Mouse (Mus musculus): ENCODE measurements around the gene Dis3l2. TPM values are rescaled to one million over a fixed set of nuclear protein-coding genes. Genes with fewer than 3 reads are reported as not detected.

Gene Dis3l2
- polyA plus RNA-seq, 1 experiment from 2014 or later: 26.4 TPM

DNA sequence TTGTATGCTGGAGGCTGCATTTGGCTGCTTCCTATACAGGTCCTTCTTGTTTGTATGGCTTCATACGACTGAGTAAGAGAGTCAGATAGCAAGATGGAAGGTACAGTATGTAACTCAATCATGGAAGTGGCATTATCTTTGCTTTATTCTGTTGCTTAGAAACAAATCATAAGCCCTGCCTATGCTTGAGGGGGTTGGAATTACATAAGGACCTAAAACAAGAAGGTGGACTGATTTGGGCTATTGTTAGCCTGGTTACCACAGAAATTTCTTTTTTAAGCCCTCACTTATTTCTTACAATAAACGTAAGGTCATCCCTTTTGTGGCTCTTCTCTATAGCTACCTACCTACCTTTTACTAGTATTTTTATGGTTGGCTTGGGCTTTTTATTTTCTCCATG is 131.4 kb downstream of the Dis3l2 start:
- Histone ChIP-seq H3K27ac (ENCODE audit: low read length) (no peak overlapping the region), H3K9ac (replicated peaks; ENCODE audit: low read depth, low read length) (no peak overlapping the region), H3K4me2 (replicated peaks; ENCODE audit: low read depth, low read length) (no peak overlapping the region), H3K4me1 (ENCODE audit: control insufficient read depth, insufficient read depth, low read length) (no peaks in the 10 kb centered on the region), H3K27me3 (ENCODE audit: control insufficient read depth, insufficient read depth, low read length) (no peaks in the 10 kb centered on the region), H3K4me3 (ENCODE audit: low read depth, low read length) (no peak overlapping the region), H3K36me3 (ENCODE audit: control insufficient read depth, insufficient read depth, low read length) (no peaks in the 10 kb centered on the region; the same call in 1 of the 2 replicates), H3K9me3 (ENCODE audit: control insufficient read depth, low read depth, low read length) (no peaks in the 10 kb centered on the region)
- no peak for ATAC-seq (ENCODE audit: insufficient number of reproducible peaks, insufficient read depth, low FRiP score, low read depth)
- 72% methylated on average over 2 of the region's 2 CpGs for WGBS

DNA sequence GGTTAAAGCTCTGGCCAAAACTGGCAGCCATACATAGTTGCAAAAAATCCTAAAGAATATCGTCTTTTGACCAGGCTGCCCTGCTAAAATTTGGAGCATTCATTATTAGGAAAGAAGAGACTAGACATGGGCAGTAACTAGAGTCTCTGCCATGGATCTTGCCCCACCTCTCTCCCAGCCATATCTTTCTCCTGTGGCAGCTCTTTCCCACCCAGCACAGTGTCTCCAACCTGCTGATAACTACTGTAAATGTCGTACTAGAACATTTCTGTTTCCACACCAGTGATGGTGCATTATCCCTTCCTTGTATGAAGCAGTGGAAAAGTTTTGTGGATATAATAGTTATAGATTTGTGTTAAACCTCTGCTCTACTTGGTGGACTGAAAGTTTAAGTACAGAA is 147.1 kb downstream of the Dis3l2 start:
- no peaks in the 10 kb centered on the region for H3K4me1 ChIP-seq (ENCODE audit: control insufficient read depth, insufficient read depth, low read length)
- no peak overlapping the region for H3K9ac ChIP-seq (replicated peaks; ENCODE audit: low read depth, low read length)
- no peak overlapping the region for H3K27ac ChIP-seq (ENCODE audit: low read length)
- no peak overlapping the region for H3K4me3 ChIP-seq (ENCODE audit: low read depth, low read length)
- no peak overlapping the region for H3K4me2 ChIP-seq (replicated peaks; ENCODE audit: low read depth, low read length)
- 92% methylated on average over 2 of the region's 2 CpGs for WGBS
- no peaks in the 10 kb centered on the region for H3K27me3 ChIP-seq (ENCODE audit: control insufficient read depth, insufficient read depth, low read length)
- no peak for ATAC-seq (ENCODE audit: insufficient number of reproducible peaks, insufficient read depth, low FRiP score, low read depth)
- H3K9me3 ChIP-seq (ENCODE audit: control insufficient read depth, low read depth, low read length): no peaks in the 10 kb centered on the region
- H3K36me3 ChIP-seq (ENCODE audit: control insufficient read depth, insufficient read depth, low read length): no peaks in the 10 kb centered on the region

- 77% methylated on average over 1 of the region's 1 CpGs for WGBS
- no peak overlapping the region for H3K4me2 ChIP-seq (replicated peaks; ENCODE audit: low read depth, low read length)
- ATAC-seq (ENCODE audit: insufficient number of reproducible peaks, insufficient read depth, low FRiP score, low read depth): no peak
- H3K4me3 ChIP-seq (ENCODE audit: low read depth, low read length): no peak overlapping the region
- no peak overlapping the region for H3K9ac ChIP-seq (replicated peaks; ENCODE audit: low read depth, low read length)
- H3K36me3 ChIP-seq (ENCODE audit: control insufficient read depth, insufficient read depth, low read length): no peaks in the 10 kb centered on the region; the same call in 1 of the 2 replicates
- H3K4me1 ChIP-seq (ENCODE audit: control insufficient read depth, insufficient read depth, low read length): no peaks in the 10 kb centered on the region
- no peaks in the 10 kb centered on the region for H3K27me3 ChIP-seq (ENCODE audit: control insufficient read depth, insufficient read depth, low read length)
- H3K27ac ChIP-seq (ENCODE audit: low read length): no peak overlapping the region
- H3K9me3 ChIP-seq (ENCODE audit: control insufficient read depth, low read depth, low read length): no peaks in the 10 kb centered on the region
These were observed 155.3 kb downstream of the Dis3l2 start for GRCm38 (mm10) chr1:86858876-86859275.

DNA sequence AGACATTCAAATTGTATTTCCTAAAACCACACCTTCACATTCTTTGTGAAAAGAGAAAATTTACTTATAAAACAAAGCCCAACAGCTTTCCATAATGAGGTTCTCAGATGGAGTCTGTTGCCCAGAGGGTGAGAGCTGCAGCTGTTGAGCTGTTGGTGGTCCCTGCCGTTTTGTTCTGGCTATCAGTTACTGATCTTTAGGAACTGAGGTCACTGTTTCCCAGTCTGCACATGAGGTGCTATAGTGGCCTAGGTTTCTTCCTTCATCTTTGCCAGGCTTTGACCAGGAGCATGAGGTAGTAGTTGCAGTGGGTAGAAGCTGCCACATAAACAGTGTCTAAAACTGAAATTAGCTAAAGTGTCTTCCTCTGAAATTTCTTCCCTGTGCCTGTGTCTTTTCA is 155.8 kb downstream of the Dis3l2 start:
- Histone ChIP-seq H3K27ac (ENCODE audit: low read length) (no peak overlapping the region), H3K9me3 (ENCODE audit: control insufficient read depth, low read depth, low read length) (no peaks in the 10 kb centered on the region), H3K27me3 (ENCODE audit: control insufficient read depth, insufficient read depth, low read length) (no peaks in the 10 kb centered on the region), H3K9ac (replicated peaks; ENCODE audit: low read depth, low read length) (no peak overlapping the region), H3K36me3 (ENCODE audit: control insufficient read depth, insufficient read depth, low read length) (no peaks in the 10 kb centered on the region; the same call in 1 of the 2 replicates), H3K4me1 (ENCODE audit: control insufficient read depth, insufficient read depth, low read length) (no peaks in the 10 kb centered on the region), H3K4me2 (replicated peaks; ENCODE audit: low read depth, low read length) (no peak overlapping the region), H3K4me3 (ENCODE audit: low read depth, low read length) (no peak overlapping the region)
- 39% methylated on average over 1 of the region's 1 CpGs for WGBS
- ATAC-seq (ENCODE audit: insufficient number of reproducible peaks, insufficient read depth, low FRiP score, low read depth): no peak

GRCm38 (mm10) chr1:86873745-86874144 is 170.1 kb downstream of the Dis3l2 start:
- H3K27me3 ChIP-seq (ENCODE audit: control insufficient read depth, insufficient read depth, low read length): no peaks in the 10 kb centered on the region
- H3K36me3 ChIP-seq (ENCODE audit: control insufficient read depth, insufficient read depth, low read length): no peaks in the 10 kb centered on the region
- no peaks in the 10 kb centered on the region for H3K9me3 ChIP-seq (ENCODE audit: control insufficient read depth, low read depth, low read length)
- no peaks in the 10 kb centered on the region for H3K4me1 ChIP-seq (ENCODE audit: control insufficient read depth, insufficient read depth, low read length)
- H3K27ac ChIP-seq (ENCODE audit: low read length): no peak overlapping the region
- no peak overlapping the region for H3K4me2 ChIP-seq (replicated peaks; ENCODE audit: low read depth, low read length)
- no peak for ATAC-seq (ENCODE audit: insufficient number of reproducible peaks, insufficient read depth, low FRiP score, low read depth)
- no peak overlapping the region for H3K9ac ChIP-seq (replicated peaks; ENCODE audit: low read depth, low read length)
- WGBS: 42% methylated on average over 2 of the region's 2 CpGs
- H3K4me3 ChIP-seq (ENCODE audit: low read depth, low read length): no peak overlapping the region

- no peak overlapping the region for H3K27ac ChIP-seq (ENCODE audit: low read length)
- no peak for ATAC-seq (ENCODE audit: insufficient number of reproducible peaks, insufficient read depth, low FRiP score, low read depth)
- H3K4me3 ChIP-seq (ENCODE audit: low read depth, low read length): no peak overlapping the region
- H3K27me3 ChIP-seq (ENCODE audit: control insufficient read depth, insufficient read depth, low read length): no peaks in the 10 kb centered on the region
- H3K4me2 ChIP-seq (replicated peaks; ENCODE audit: low read depth, low read length): no peak overlapping the region
- H3K36me3 ChIP-seq (ENCODE audit: control insufficient read depth, insufficient read depth, low read length): no peaks in the 10 kb centered on the region
- no peak overlapping the region for H3K9ac ChIP-seq (replicated peaks; ENCODE audit: low read depth, low read length)
- no peaks in the 10 kb centered on the region for H3K4me1 ChIP-seq (ENCODE audit: control insufficient read depth, insufficient read depth, low read length)
- H3K9me3 ChIP-seq (ENCODE audit: control insufficient read depth, low read depth, low read length): no peaks in the 10 kb centered on the region
These were observed 175.1 kb downstream of the Dis3l2 start for GRCm38 (mm10) chr1:86878743-86879142.

GRCm38 (mm10) chr1:86879547-86879946 is 175.9 kb downstream of the Dis3l2 start:
- ATAC-seq (ENCODE audit: insufficient number of reproducible peaks, insufficient read depth, low FRiP score, low read depth): no peak
- H3K4me3 ChIP-seq (ENCODE audit: low read depth, low read length): no peak overlapping the region
- no peak overlapping the region for H3K27ac ChIP-seq (ENCODE audit: low read length)
- H3K9me3 ChIP-seq (ENCODE audit: control insufficient read depth, low read depth, low read length): no peaks in the 10 kb centered on the region
- H3K9ac ChIP-seq (replicated peaks; ENCODE audit: low read depth, low read length): no peak overlapping the region
- no peaks in the 10 kb centered on the region for H3K27me3 ChIP-seq (ENCODE audit: control insufficient read depth, insufficient read depth, low read length)
- no peak overlapping the region for H3K4me2 ChIP-seq (replicated peaks; ENCODE audit: low read depth, low read length)
- no peaks in the 10 kb centered on the region for H3K4me1 ChIP-seq (ENCODE audit: control insufficient read depth, insufficient read depth, low read length)
- WGBS: 95% methylated on average over 2 of the region's 2 CpGs
- H3K36me3 ChIP-seq (ENCODE audit: control insufficient read depth, insufficient read depth, low read length): no peaks in the 10 kb centered on the region

- Histone ChIP-seq H3K4me2 (replicated peaks; ENCODE audit: low read depth, low read length) (no peak overlapping the region), H3K4me1 (ENCODE audit: control insufficient read depth, insufficient read depth, low read length) (no peaks in the 10 kb centered on the region), H3K9me3 (ENCODE audit: control insufficient read depth, low read depth, low read length) (no peaks in the 10 kb centered on the region), H3K27me3 (ENCODE audit: control insufficient read depth, insufficient read depth, low read length) (no peaks in the 10 kb centered on the region), H3K4me3 (ENCODE audit: low read depth, low read length) (no peak overlapping the region), H3K27ac (ENCODE audit: low read length) (no peak overlapping the region), H3K9ac (replicated peaks; ENCODE audit: low read depth, low read length) (no peak overlapping the region), H3K36me3 (ENCODE audit: control insufficient read depth, insufficient read depth, low read length) (no peaks in the 10 kb centered on the region)
- WGBS: 94% methylated on average over 1 of the region's 1 CpGs
- ATAC-seq (ENCODE audit: insufficient number of reproducible peaks, insufficient read depth, low FRiP score, low read depth): no peak
These were observed 183.5 kb downstream of the Dis3l2 start for GRCm38 (mm10) chr1:86887060-86887459.

DNA sequence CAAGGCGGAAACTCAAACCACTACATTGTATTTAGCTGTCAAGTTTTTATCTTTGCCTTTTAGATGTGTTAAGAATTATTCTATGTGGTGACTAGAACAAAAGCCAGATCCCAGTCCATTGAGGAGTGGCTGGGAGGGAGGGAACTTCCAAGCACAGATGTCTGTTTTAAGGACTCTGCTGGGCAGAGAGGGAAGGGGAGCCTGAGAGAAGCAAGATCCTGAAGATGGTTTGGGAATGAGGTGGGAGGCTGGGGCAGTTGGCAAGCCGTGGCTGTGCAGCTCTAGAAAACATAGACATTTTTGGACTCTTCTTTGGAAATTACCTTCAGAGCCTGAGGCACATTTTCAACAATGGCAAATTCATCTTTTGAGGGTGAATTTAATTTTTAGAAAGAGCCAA is 208.9 kb downstream of the Dis3l2 start:
- H3K4me1 ChIP-seq (ENCODE audit: control insufficient read depth, insufficient read depth, low read length): no peaks in the 10 kb centered on the region
- no peak overlapping the region for H3K9ac ChIP-seq (replicated peaks; ENCODE audit: low read depth, low read length)
- H3K4me3 ChIP-seq (ENCODE audit: low read depth, low read length): no peak overlapping the region
- 71% methylated on average over 2 of the region's 2 CpGs for WGBS
- no peaks in the 10 kb centered on the region for H3K27me3 ChIP-seq (ENCODE audit: control insufficient read depth, insufficient read depth, low read length)
- no peak overlapping the region for H3K27ac ChIP-seq (ENCODE audit: low read length)
- H3K9me3 ChIP-seq (ENCODE audit: control insufficient read depth, low read depth, low read length): no peaks in the 10 kb centered on the region
- ATAC-seq (ENCODE audit: insufficient number of reproducible peaks, insufficient read depth, low FRiP score, low read depth): no peak
- no peak overlapping the region for H3K4me2 ChIP-seq (replicated peaks; ENCODE audit: low read depth, low read length)
- H3K36me3 ChIP-seq (ENCODE audit: control insufficient read depth, insufficient read depth, low read length): no peaks in the 10 kb centered on the region
